Mouse (Mus musculus) left cerebral cortex, adult 11 months (tissue): Measurements from ENCODE around the gene Fbl.
A peak's percentile ranks its signal among the peaks of the same experiment; 100 is the strongest.
"Not testable (repeated sequence)": the region's sequence is repeated elsewhere in the genome, so short reads cannot be mapped to it uniquely, and the experiment has no call there.

Experiments used
- DNase-seq: peaks from one replicate; pipeline ENCODE4 v3.0.0; 2022; ENCODE audit warnings: low spot score

The Fbl gene

GRCm38 (mm10) chr7:28169489-28170422, at the start of gene Fbl:
TSS of gene Fbl (plus strand) at chr7:28169710.
- DNase-seq = peak; percentile 85

GRCm38 (mm10) chr7:28129166-28129565, 40.3 kb upstream of the Fbl start, which contains the start of gene 9530053A07Rik:
TSS of gene 9530053A07Rik (plus strand) at chr7:28129466.
- DNase-seq = no peak

GRCm38 (mm10) chr7:28137613-28138012, 31.9 kb upstream of the Fbl start:
- DNase-seq = no peak

- DNase-seq = no peak
Measured at GRCm38 (mm10) chr7:28148263-28148662, 21.2 kb upstream of the Fbl start.

DNA sequence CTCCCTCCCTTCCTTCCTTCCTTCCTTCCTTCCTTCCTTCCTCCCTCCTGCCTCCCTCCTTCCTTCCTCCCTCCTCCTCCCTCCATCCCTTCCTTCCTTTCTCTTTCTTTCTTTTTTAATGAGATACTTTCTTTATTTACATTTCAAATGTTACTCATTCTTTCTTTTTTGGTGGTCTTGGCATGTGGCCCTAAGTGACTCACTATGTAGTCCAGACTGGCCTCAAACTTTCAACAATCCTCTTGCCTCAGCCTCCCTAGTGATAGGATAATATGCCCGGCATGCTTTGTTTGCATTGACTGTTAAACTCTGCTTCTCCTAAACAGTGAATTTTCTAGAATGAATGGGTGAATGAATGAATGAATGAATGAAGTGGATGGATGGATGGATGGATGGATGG, 19.7 kb upstream of the Fbl start:
- no peak for DNase-seq

GRCm38 (mm10) chr7:28151584-28152221, 17.8 kb upstream of the Fbl start:
- DNase-seq = no peak

- not testable (repeated sequence) for DNase-seq
Measured at GRCm38 (mm10) chr7:28153595-28153994, 15.9 kb upstream of the Fbl start.

- DNase-seq = no peak
Measured at GRCm38 (mm10) chr7:28159292-28159691, 10.2 kb upstream of the Fbl start.

DNA sequence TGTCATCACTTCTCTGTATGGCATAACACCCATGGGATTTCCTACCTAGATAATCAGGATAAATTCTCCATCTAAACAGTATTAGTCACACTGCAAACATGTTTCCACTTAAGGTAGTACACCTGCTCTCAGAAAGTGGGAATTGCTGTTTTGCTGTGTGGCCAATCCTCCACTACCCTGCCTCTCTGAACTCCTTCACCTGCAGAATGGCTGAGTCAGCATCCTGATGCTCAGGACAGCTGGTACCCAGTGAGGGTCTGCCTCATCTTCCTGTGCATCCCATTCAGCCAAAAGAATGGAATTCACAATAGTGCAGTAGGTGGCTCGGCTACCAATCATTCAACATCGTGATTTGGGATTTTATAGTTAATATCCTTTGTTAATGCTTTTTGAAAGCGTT, 9.6 kb upstream of the Fbl start:
- DNase-seq = no peak

GRCm38 (mm10) chr7:28161163-28161749, 8.3 kb upstream of the Fbl start:
- DNase-seq = no peak

GRCm38 (mm10) chr7:28165406-28165805, 4.1 kb upstream of the Fbl start:
- DNase-seq = no peak

- no peak for DNase-seq
Measured at GRCm38 (mm10) chr7:28168320-28169115, 992 bp upstream of the Fbl start.

GRCm38 (mm10) chr7:28175358-28175757, 5.8 kb downstream of the Fbl start:
- no peak for DNase-seq

GRCm38 (mm10) chr7:28179228-28179627, 9.7 kb downstream of the Fbl start, which contains the start of gene Dyrk1b:
TSS of gene Dyrk1b (plus strand) at chr7:28179469.
- peak; percentile 98 for DNase-seq

DNA sequence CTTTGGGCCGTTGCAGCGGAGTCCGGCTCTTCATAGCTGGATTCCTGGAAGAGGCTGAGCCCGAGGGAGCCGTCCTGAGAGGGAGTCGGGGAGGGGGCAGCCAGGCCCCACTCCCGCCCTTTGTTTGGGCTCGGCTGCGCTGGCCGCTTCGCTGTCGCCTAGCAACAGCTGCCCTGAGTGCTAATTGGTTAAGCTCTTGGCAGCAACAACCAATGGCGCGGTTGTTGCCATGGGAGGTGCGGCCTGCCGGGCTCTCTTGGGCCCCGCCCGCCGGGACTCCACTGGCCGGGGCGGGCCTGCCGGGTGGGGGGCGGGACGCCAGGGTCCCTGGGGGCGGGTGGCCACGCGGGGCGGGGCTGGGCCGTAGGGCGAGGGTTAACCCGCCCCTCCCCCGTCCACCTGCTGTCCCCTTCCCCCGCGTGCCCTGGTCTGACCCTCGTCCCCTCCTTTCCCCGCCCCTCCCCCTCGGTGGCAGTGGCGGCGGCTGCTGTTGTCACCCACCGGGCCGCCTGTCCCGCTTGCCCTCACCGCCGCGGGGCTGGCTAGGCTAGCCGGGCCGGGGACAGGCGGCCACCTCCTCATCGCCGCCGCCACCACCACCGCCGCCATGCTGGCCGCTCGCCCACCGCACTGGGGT, 10.3 kb downstream of the Fbl start:
- DNase-seq = peak; percentile 92

DNA sequence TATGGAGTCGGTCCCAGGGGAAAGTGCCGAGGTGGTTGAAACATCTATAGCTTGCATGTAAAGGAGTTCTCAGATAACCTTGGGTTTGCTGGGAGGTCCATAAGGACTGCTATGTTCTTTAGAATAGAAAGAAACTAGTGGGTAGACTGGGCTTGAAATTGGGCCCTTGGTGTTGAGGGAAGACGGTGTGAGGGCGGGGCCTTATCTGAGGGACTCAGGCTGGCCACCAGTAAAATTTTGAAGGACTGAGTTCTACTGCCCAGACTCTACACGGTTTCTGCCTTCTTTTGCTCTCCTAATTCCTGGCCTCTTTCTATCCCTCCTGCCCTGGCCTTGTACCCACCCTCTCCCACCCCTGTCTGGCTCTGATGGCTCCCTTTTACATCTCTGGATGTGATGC, 11.4 kb downstream of the Fbl start:
- no peak for DNase-seq

DNA sequence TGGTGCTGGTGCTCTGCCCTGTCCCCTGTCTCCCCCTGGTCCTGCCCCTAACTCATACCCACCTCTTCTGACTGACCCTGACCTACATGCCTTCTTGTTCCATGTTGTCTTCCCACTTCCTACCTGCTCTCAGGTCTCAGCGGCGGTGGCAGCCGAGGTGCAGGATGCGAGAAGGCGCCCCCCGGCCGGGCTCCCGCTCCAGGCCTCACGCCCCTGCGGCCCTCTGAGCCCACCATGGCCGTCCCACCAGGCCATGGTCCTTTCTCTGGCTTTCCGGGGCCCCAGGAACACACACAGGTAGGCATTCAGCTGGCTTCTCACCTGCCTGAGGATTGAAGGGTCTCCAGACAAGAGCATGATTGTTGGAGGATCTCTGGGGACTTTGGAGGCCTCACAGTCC, 11.9 kb downstream of the Fbl start:
- DNase-seq = no peak

DNA sequence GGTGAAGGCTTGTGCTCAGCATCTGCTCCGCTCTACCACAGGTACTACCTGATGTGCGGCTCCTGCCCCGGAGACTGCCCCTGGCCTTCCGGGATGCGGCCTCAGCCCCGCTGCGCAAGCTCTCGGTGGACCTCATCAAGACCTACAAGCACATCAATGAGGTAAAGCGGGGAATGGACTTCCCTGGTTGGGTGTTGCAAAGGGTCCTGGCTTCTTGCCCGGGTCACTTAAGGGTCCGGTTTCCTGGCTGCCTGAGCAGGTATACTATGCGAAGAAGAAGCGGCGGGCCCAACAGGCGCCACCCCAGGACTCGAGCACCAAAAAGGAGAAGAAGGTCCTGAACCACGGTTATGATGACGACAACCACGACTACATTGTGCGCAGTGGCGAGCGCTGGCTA, 12.8 kb downstream of the Fbl start:
- DNase-seq = no peak

- no peak for DNase-seq
Measured at GRCm38 (mm10) chr7:28185884-28186283, 16.4 kb downstream of the Fbl start.

GRCm38 (mm10) chr7:28186631-28187030, 17.1 kb downstream of the Fbl start:
- DNase-seq = no peak

DNA sequence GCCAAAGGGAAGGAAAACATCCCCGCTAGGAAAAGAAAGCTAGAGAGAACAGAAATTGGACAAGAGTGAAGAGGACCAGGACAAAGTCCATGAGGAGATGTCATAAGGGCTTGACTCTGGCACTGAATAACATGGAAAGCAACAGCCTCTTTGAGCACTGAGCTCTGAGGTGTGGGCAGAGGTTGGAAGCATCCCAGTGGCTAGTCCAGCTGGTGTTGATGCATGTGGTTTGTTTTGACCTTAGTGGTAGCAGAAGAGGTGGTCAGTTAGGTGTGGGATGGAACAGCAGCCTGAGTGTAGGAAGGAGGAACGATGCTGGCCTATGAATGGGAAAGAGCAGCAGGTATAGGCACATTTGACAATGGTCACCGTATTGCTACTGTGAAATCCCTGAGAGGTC, 22.0 kb downstream of the Fbl start:
- DNase-seq = no peak

- no peak for DNase-seq
Measured at GRCm38 (mm10) chr7:28191903-28192302, 22.4 kb downstream of the Fbl start.
